Mouse (Mus musculus) heart, postnatal 14 days (tissue): ENCODE measurements around the gene Gm16867. TPM values are rescaled to one million over a fixed set of nuclear protein-coding genes. Genes with fewer than 3 reads are reported as not detected.
"Not testable (repeated sequence)": the region's sequence is repeated elsewhere in the genome, so short reads cannot be mapped to it uniquely, and the experiment has no call there.

Experiments used
- DNase-seq, 2 experiments: peaks; one replicate each; pipeline ENCODE4 v3.0.0; 2021 to 2022
- intact Hi-C: fragments of 180-260 bp; cut with DNase I; formaldehyde crosslinking; loops from one replicate; pipeline ENCODE4 v1.15.1; 2025
- long read RNA-seq, 2 experiments: library from polyadenylated mRNA; stranded (forward); transcript quantifications; one replicate each; pipeline ENCODE4 v2.0.0; 2021
- total RNA-seq, 2 experiments: library from RNA; stranded (reverse); gene quantifications; 2 replicates each; pipeline ENCODE4 v1.2.3; 2021

The Gm16867 gene
- total RNA-seq, result 1 to 10 TPM; 3.5 to 4.6 TPM
- long read RNA-seq, experiment 1, partial matches to known transcripts, result 0 of 2 reads
- long read RNA-seq, experiment 1, other reads (novel, unspliced or antisense), result 1 of 2 reads
- long read RNA-seq, experiment 2, partial matches to known transcripts, result 0 of 2 reads
- long read RNA-seq, experiment 2, other reads (novel, unspliced or antisense), result 2 of 2 reads

DNA sequence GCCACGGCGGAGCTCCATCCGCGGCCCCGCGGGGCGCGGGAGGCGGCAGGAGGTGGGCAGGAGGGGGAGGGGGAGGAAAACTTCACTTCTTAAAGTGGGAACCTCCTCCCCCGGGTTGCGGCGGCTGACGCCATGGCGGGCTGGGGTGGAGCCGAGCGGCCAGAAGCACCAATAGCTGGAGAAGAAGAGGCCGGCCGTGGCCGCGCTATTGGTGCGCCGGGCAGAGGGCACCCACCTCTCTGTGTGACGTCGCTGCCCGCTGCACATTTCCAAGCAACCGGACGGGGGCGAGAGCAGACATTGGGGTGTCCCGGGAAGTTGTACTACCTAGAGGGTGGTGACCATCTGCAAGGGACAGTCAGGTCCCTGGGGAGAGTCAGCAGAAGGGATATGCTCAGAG is at the start of gene Gm16867:
Gene Gm16867 (minus strand): TSS at position 189 of the 400 bp plus-strand sequence.
- intact Hi-C loops, DNase-seq: not testable (repeated sequence)

GRCm38 (mm10) chr14:69547310-69547709 is 44.1 kb upstream of the Gm16867 start:
- intact Hi-C loops, result not testable (repeated sequence)

DNA sequence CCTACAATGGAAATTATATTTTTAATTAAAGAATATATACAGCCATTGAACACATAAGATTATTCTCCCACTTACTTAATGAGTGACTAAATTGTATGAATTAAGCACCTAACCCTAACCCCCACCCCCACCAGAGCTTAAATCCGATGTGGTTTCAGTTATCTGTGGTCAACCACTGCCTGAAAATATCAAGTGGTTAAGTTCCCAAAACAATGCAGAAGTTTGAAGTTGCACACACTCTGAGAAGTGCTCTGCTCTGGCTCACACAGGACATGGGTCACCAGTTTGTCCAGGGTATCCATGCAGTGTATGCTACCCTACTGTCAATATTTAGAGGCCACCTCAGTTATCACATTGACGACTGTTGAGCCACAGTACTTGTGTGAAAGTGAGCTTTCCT is 41.9 kb upstream of the Gm16867 start:
- DNase-seq, intact Hi-C loops: not testable (repeated sequence)

More at GRCm38 (mm10) chr14:69547310-69547709, 44.1 kb upstream of the Gm16867 start:
- DNase-seq, result not testable (repeated sequence)

DNA sequence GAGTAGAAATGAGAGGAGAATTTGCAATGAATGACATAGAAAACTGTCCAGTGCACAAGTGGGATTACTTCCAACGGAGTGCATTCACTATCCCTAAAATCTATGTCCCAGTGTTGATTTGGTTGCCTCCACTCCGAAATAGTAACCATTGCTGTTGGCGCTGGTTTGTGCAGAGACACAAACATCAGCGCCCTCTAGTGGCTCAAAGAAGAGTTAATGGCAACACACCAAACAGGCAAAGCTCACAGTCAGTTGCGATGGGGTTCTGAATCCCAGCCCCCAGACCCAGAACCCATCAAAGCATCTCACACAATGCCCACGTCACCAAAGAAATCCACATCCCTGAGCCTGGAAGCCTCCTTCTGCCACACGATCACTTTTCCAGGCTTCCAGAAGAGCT is 40.9 kb upstream of the Gm16867 start:
- intact Hi-C loops, DNase-seq: not testable (repeated sequence)

GRCm38 (mm10) chr14:69542695-69543094 is 39.5 kb upstream of the Gm16867 start:
- intact Hi-C loops, DNase-seq: not testable (repeated sequence)

DNA sequence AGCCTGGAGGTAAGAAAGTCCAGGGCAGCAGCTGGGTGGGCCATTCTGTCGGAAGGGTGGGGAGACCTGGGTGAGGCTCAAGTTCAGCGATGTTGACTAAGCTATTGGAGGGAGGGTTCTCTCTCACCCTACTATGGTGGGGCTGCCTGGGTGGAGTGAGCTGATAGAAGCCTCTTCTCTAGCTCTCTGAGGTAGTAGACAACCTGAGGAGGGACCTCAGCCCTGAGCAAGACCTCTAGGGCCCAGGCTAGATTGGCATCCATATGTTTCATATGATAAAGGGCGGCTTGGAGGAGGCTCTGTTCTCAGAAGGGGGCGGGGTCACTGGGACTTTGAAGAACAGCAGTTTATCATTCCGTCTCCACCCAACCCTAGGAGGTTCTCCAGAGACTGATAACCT is 37.0 kb upstream of the Gm16867 start:
- DNase-seq, intact Hi-C loops: not testable (repeated sequence)

DNA sequence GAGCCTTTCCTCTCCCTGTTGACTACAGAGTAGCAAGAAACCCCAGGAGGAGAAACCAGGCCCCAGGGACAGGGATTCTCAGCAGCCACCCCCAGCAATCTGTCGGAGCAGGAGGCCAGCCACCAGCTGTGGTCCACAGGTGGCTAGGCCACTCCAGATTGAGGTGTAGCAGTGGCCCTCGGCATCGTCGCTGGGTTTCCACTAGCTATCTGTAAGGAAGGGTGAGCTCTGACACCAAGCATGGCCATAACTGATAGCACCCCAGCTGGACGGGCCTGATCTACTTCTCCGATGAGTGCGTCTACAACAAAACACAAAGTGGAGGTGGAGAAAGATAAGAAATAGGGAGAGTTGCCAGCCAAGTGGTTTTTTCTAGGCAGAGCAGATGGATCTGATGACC is 33.4 kb upstream of the Gm16867 start:
- intact Hi-C loops, result not testable (repeated sequence)

GRCm38 (mm10) chr14:69526202-69526601 is 23.0 kb upstream of the Gm16867 start:
- intact Hi-C loops, DNase-seq: not testable (repeated sequence)

More for the DNA sequence above, 33.4 kb upstream of the Gm16867 start:
- not testable (repeated sequence) for DNase-seq

DNA sequence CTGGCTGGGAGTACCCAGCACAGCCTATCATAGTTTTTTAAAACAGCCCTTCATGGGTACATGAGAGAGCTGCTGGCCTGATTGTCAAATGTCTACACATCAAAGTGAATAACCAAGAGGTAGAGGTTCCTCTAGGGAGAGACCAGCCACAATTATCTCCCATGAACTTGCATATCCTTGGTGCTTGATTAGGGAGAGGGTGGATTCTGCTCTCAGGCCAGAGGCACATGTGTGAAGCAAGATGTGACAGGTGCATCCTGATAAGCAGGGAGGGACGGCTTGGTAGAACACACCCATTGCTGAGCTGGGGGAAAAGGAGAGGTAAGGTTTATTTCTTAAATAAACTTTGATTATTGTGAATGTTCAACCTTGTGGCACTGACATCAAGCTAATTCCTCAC is 19.8 kb upstream of the Gm16867 start:
- intact Hi-C loops, DNase-seq: not testable (repeated sequence)

- intact Hi-C loops, DNase-seq: not testable (repeated sequence)
Observed at GRCm38 (mm10) chr14:69520810-69521209, 17.6 kb upstream of the Gm16867 start.

DNA sequence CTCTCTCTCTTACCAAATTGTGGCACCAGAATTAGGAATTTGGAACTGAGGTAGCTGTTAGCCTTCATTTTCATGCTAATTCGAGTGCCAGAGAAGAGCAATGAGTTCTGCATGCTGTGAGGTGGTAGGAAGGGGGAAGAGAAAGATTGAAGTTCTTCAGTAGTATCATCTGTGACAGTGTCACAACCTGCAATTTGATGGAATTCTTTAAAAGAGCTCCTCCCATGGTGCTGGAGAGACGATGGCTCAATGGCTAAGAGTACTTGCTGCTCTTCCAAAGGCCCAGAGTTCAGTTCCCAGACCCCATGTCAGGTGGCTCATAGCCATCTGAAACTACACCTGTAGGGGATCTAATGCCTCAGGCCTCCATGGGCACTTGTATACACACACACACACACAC is 9.3 kb upstream of the Gm16867 start, which contains the start of gene Gm27179:
Gene Gm27179 (minus strand): TSS at position 101 of the 400 bp plus-strand sequence.
- intact Hi-C loops, DNase-seq: not testable (repeated sequence)

DNA sequence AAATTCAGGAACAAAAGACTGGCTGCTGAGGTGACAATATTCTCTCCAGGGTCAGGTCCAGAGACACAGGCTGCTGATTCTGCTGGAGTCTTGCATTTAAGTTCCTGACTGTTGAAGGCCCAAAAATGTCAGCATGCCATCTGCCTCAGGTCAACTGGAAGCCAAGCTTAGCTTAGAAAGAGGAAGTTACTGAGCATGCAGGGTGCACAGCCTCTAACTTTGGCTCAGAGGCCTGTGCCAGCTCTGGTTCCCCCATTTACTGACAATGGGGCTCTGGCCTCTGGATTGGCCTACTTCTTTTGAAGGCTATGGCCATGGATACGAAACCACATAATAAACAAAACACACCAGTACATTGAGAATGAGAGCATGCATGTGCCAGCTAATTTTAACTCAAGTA is 3.8 kb upstream of the Gm16867 start:
- intact Hi-C loops, DNase-seq: not testable (repeated sequence)

DNA sequence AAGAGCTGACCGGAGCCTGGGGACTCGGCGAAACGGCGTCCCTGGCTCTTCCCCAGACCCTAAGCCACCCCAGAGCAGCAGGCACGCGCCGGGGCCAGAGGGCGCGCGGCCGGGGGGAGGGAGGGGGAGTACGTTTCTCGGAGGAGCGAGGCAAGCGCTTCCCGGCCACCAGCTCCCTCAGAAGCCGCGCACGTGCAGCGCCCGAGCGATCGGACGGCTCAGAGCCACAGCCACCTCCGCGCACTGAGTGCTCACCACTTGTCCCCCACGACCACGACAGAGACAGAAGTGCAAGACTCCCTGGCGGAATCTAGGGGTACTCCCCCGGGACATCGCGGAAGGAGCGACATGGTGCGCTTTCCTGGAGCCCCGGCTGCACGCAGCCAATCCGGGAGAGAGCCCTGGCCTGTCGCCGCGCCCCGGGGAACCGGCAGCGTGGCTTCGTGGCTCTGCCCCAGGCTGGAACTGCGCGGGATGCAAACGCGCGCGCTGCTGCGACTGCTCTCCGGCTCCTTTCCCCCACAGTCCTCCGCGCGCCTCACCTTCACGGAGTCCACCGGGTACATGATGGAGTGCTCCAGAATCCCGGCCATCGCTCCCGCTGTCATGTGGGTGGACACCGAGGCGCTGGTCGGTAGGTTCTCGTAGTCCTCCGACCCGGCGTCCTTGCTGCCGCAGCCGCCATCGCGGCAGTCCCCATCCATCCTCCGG is 567 bp downstream of the Gm16867 start:
- not testable (repeated sequence) for DNase-seq

DNA sequence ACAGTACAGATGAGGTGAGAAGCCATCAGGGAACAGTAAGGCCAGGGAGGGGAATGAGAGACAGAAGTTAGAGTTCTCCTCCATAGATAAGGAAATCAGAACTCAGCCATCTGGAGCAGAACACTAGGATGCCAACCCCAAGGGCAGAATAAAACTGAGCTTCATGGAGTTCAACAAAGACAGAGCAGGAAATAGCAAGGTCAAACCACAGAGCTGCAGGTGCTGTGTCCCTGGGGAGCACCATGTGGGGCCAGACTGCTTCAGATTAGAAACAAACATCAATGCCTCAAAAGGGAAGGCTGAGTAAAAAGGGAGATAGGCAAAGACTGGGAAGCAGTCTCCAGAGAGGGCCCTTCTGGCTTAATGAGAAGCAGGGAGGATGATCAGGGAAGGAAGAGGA is 6.9 kb downstream of the Gm16867 start:
- intact Hi-C loops, DNase-seq: not testable (repeated sequence)

More for the DNA sequence above, 567 bp downstream of the Gm16867 start:
- intact Hi-C loops, result not testable (repeated sequence)

DNA sequence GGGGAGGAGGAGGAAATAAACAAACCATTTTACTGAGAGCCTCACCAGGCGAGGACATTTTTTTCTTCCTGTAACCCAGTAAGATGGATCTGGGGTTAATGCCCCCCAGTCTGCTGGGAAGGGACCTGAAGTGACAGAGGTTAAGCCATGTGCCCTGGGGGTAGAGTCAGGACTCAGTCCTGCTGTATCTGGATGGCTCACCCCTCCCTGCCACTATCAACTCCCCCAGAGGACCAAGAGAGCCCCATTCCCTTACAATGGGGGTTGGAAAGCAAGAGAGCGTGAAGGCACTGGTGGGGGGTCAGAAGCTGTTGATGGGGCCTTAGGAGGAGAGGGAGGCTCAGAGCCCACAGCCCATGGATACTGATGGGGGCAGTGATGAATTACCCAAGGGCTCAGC is 8.2 kb downstream of the Gm16867 start:
- intact Hi-C loops, result not testable (repeated sequence)

GRCm38 (mm10) chr14:69494522-69494921 is 8.6 kb downstream of the Gm16867 start:
- DNase-seq, intact Hi-C loops: not testable (repeated sequence)

More for the DNA sequence above, 8.2 kb downstream of the Gm16867 start:
- DNase-seq, result not testable (repeated sequence)

- intact Hi-C loops, DNase-seq: not testable (repeated sequence)
Observed at GRCm38 (mm10) chr14:69488001-69488400, 15.2 kb downstream of the Gm16867 start.

DNA sequence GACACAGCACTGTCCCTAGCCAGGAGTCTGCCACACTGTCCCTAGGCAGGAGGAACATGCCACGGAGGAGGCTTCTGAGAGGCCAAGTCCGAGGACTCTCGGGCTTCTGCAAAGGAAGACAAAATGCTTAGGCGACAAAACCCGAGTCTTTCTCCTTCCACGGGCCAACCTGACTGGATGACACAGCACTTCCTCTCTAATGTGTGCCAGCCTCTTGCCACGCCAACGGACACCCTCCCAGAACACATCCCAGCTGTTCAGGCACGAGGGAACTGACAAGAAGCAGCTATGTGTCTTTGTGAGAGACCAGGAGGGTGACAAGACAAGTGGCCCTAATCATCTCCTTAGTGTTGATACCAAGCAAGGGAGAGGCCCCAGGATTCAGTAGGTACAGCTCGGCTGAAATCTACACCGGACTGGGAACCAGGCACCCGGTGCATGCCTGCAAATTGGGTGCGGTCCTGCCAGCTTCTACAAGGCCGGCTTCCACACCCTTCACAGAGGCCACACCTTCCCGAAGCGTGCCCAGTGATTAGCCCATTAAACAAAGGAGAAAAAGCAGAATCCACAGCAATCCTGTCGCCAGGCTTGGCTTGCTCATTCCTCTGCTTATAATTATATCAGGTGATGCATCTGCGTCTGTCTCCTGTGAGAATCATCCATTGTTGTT is 17.6 kb downstream of the Gm16867 start:
- intact Hi-C loops, DNase-seq: not testable (repeated sequence)

- DNase-seq, intact Hi-C loops: not testable (repeated sequence)
Observed at GRCm38 (mm10) chr14:69473941-69474646, 29.1 kb downstream of the Gm16867 start.

DNA sequence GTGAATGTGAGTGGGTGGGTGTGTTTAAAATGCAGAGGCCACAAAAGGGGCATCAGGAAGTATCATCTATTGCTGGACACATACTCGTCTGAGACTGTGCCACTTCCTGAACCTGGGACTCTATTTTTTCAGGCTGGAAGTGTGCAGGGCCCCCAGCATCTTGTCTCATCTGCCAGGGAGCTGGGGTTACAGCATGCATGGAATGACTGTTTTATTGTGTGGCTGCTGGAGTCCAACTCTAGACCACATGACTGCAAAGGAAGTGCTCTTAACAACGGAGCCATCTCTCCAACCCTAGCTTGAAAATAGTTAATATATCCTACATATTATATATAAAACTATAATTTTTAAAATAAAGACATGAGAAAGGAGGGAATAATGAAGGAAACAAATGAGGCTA is 29.8 kb downstream of the Gm16867 start:
- DNase-seq, intact Hi-C loops: not testable (repeated sequence)
